Mouse (Mus musculus) neural tube, embryonic 10.5 days (tissue): ENCODE data around the gene Chaf1a.
"Not testable (repeated sequence)": the region's sequence is repeated elsewhere in the genome, so short reads cannot be mapped to it uniquely, and the experiment has no call there.

Experiments used
- DNase-seq: peaks from one replicate; pipeline ENCODE4 v3.0.0-alpha.2; 2017; ENCODE audit warnings: low spot score; ENCODE audit errors: extremely low spot score

The Chaf1a gene

DNA sequence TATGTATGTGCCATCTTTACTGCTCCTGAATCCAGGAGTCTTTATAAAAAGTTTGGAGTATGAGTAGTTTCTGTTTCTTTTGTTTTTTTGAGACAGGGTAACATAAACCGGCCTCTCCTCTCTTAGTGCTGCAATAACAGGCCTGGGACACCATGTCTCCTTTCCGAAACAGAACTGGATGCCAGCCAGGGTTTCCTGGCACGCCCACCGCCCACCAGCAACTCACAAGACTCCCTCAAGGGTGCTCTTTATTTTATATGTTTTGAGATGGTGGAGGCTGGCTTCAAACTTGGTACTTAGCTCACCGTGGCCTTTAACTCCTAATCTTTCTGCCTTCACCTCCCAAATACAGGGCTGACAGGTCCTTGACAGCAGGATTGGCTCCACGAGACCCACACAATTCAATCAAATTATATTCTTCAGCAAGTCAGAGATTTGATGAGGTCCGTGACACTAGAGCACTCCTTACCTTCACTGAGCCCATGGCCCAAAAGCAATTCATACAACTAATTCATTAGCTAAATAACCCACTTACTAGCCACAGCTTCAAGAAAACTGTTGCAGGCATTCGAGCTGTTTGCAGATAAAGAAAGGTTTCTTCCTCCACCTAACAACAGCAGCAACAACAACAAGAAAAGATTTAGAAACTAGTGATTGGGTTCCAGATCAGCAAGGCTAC lies 1.5 kb upstream of the Chaf1a start:
- DNase-seq: no peak

- no peak for DNase-seq
These were observed 894 bp upstream of the Chaf1a start for GRCm38 (mm10) chr17:56039345-56039744.

DNA sequence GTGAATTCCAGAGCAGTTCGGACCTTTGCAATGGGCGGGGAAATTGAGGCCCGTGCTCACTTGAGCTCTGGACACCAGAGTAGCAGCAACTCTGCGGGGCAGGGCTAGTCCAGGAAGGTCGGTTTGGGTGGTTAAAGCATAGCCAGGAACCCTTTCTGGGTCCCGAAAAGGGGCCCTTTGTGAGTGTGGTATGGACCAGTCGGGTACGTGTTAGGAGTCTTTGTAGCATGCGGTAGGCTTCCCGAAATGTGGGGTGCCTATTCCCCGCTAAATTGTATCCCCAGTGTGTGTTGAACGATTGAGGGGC lies 571 bp downstream of the Chaf1a start:
- no peak for DNase-seq

DNA sequence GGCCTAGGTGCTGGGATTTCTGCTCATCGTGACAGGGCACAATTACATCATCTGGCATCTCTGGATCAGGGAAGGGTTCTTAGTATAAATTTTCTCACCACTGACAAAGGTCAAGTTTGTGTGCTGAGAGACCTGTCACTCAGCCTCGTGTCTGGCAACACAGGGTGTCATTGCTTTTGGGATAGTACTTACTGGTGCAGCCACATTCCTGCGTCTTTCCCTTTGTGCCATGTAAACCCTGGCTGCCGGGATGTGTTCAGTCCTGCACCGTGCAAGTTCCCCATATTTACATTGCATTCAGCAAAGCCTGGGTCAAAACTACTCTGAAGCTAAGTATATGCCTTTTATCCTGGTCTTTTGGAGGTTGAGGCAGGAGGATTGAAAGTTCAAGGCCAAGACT lies 11.1 kb downstream of the Chaf1a start:
- no peak for DNase-seq

DNA sequence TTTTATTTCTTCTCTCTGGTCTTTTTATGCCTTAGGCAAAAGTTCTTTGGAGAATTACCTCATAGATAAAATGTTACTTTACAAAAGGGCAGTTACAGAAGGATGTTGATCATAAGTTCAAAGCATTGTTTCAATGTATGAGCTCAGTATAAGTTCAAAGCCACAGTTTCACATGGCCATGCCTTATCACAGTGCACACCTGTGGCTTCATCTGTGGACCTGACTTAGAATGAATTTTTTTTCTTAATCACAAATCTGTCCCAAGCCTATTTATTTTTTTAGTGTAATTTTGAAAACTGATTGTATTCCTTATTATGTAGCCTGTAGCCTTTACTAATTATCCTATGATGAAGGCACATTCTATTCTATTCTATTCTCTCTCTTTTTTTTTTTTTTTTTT lies 14.7 kb downstream of the Chaf1a start:
- no peak for DNase-seq

- DNase-seq: no peak
These were observed 15.9 kb downstream of the Chaf1a start for GRCm38 (mm10) chr17:56055945-56056678.

DNA sequence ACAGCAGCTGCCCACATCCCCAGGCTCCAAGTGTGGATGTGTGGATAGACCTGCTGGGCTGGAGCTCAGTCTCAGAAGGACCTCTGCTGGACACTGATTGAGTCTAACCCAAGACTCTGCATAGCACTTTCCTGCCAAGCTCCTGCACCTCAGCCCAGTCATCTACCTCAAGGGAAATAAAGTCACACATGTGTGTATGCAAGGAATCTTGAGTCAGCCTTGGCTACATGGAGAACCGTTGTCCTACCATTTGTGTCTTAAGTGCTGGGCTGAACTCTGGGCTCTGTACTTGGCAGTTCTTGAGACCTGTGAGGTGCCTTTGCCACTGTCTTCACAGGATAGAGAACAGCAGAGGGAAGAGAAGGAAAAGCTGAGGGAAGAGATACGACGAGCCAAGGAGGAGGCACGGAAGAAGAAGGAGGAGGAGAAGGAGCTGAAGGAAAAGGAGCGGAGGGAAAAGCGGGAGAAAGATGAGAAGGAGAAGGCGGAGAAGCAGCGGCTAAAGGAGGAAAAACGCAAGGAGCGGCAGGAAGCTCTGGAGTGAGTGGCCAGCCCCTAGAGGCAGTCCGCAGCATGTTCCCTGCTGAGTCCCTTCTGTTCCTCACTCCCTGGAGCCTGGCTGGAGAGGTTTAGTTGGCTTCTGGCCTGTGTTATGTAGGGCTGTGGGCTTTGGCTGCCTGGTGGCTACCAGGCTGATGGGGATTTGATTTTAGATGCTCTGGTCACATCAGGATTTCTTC lies 17.3 kb downstream of the Chaf1a start:
- no peak for DNase-seq

GRCm38 (mm10) chr17:56062081-56062480 lies 21.8 kb downstream of the Chaf1a start:
- DNase-seq: no peak

DNA sequence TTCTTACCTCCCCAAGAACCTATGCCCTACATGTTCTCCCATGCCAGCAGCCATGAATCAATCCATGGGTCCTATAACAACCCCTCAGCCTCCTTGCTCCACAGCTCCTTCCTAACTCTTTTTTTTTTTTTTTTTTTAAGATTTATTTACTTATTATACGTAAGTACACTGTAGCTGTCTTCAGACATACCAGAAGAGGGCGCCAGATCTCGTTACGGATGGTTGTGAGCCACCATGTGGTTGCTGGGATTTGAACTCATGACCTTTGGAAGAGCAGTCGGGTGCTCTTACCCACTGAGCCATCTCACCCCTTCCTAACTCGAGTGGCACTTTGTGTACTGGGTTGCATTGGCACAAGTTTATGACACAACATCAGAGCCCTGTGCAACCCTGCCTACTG lies 25.5 kb downstream of the Chaf1a start:
- DNase-seq: not testable (repeated sequence)

DNA sequence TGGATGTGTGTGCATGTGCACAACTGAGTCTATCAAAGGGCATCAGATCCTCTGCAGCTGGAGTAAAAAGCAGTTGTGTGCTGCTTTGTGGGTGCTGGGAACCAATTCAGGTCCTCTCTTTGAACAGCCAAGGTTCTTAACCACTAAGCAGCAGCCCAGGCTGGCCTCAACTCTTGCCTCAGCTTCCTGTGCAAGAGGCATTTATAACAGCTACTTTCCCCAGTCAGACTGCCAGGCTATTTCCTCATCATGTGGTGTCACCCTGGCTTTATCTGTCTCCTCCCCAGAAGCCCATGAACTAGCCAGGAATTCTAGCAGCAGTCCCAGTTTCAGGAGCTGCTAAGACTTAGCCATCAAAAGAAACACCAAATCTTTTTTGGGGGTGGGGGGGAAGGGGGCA lies 26.2 kb downstream of the Chaf1a start:
- no peak for DNase-seq

DNA sequence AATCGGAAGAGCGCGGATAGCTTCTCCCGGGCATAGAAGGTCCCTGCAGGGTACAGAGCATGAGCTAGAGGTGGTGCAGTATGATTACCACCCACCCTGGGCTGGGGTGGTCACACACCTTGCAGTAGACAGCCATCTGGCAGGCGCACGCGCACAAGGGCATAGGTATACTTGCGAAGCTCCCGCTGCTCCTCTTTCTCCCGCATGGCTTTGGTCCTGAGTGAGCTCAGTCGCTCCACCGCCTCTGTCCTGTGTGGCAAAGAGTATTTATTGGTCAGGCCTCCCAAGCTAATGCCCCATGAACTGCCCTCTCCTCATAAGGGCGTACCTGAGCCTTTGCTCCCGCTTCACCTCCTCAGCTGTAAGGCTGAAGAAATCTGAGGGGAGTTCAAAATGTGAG lies 28.8 kb downstream of the Chaf1a start:
- no peak for DNase-seq

DNA sequence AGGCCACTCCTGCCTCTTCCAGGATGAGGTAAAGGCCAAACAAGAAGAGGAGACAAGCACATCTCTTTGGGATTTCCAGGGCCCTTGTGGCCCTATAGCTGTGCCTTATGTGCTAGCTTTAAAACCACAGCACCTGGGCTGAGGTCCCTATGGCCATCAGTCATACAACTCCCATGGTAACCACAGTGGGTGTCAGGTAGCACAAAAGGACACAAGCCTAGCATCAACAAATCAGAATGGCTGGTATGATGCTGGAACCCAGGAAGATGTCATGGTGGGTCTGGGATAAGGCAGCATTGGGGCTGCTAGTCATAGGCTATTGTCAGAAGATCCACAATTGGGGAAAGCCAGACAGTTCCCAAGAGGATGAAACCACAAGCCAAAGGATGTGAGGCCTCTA lies 30.9 kb downstream of the Chaf1a start:
- DNase-seq: no peak

DNA sequence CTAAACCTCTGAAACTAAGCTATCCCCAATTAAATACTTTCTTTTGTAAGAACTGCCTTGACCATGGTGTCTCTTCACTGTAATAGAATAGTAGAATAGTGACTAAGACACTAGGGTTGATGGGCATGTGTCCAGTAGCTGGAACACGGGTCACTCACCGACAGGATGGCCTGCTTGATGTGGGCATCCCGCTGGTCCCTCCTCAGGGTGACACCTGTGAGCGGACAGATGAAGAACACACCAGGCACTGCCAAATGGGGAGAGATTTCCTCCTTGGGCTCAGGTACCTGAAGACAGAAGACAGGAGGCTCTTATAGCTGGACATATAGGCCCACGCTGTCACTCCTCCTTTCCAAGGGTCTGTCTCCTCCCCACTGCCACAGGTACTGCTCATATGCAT lies 32.0 kb downstream of the Chaf1a start:
- DNase-seq: no peak

DNA sequence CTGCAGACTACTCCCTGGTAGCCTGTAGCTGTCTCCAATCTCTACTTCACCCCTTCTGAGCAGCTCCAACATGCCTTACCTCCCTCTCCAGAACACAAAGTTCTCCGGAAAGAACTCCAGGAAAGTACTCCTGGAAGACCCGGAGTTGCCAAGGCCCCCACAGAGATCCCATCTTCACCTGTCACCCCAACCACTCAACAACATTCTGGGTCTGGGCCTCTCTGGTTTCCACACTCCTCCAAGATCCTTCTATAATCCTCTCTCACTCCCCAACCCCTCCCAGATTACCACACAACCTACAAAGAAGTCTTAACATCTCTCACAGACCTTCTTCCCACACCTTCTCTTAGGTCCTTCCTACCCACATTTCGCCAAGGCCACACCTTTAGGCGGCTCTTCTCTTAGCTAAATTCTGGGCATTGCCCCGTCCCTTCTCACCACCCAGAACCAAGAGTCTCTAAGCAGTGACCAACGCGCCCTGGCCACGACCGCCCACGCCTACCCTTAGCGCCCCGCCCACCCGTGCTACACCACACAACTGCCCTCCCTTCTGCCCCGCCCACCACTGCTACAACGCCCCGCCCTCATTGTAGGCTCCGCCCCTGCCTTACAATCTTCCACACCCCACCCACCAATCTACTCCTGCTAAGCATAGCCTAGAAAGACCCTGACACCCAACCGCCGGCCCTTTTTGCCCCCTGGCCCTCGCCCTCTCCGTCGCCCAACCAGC lies 34.0 kb downstream of the Chaf1a start:
- DNase-seq: peak; percentile 87

GRCm38 (mm10) chr17:56074827-56075208 lies 34.6 kb downstream of the Chaf1a start, which contains the start of gene Ubxn6:
Gene Ubxn6, minus strand, starts transcription at chr17:56075028.
- peak; percentile 93 for DNase-seq

GRCm38 (mm10) chr17:56077523-56077922 lies 37.3 kb downstream of the Chaf1a start:
- no peak for DNase-seq

DNA sequence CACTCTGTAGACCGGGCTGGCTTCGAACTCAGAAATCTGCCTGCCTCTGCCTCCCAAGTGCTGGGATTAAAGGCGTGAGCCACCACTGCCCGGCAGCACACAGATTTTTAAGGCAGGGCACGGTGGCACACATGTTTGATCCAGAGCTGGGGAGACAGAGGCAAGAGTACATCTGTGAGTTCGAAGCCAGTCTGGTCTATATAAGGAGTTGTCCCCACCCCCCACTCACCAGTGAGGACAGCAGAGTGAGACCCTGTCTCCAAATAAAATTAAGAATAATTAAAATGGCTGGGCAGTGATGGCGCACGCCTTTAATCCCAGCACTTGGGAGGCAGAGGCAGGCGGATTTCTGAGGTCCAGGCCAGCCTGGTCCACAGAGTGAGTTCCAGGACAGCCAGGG lies 38.1 kb downstream of the Chaf1a start:
- not testable (repeated sequence) for DNase-seq

DNA sequence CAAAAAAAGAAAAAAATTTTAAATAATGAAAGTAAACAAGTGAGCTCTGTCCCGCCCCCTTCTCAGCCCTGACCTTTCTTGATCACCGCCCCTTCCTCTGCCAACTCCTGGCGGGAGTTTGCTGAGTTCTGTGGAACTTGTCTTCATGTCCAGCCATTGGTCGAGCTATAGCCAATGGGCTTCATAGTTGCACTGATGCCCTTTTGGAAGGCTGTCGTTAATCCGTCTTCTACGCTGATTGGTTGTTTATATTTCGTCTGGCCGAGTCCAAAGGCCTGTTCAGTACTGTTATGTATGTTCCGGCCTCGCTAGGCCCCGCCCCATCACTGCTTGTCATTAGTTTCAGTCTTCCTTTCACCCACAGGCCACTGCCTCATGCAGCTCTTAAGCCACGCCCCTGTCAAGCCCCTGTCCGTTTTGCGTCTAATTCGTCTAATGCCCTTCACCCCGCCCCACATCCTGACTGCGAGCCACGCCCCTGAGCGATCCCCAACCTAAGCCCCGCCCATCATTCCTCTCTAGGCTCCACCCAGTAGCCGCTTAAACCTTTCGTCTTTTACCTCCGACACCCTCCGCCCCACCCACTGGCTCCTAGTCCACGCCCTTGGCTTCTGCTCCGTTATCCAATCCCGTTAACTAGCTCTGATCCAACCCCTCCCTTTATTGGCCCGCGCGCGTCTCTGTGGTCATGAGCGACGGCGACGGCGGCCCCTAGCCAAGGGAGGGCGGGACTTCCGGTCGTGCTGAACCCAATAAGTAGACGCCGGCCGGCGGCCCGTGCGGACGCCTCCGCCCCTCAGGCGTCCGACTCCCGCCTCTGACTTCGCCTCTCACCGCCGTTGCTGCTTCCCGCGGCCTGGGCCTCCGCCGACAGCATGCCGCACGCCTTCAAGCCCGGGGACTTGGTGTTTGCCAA lies 38.9 kb downstream of the Chaf1a start, which contains the start of gene Hdgfl2:
Gene Hdgfl2, plus strand, starts transcription at position 755 of the 916 bp plus-strand sequence.
- DNase-seq: peak; percentile 99

DNA sequence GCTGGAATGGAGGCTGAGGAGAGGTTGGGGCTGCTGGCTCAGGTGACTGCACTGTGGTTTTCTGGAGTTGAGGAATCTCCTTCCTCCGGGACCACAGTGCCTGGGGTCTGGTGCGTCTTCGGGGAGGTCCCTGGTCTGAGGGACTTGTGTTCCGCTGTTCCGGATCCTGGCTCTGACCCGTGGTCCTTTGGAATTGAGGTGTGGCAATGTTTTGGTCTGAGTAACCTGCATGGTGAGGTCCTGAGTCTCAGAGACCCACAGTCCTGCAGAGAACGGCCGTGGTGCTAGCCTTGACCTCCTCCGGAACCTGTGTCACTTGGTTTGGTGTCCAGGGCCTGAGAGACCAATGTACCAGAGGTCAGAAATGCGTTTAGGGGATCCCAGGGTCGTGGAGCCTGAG lies 39.7 kb downstream of the Chaf1a start:
- no peak for DNase-seq

DNA sequence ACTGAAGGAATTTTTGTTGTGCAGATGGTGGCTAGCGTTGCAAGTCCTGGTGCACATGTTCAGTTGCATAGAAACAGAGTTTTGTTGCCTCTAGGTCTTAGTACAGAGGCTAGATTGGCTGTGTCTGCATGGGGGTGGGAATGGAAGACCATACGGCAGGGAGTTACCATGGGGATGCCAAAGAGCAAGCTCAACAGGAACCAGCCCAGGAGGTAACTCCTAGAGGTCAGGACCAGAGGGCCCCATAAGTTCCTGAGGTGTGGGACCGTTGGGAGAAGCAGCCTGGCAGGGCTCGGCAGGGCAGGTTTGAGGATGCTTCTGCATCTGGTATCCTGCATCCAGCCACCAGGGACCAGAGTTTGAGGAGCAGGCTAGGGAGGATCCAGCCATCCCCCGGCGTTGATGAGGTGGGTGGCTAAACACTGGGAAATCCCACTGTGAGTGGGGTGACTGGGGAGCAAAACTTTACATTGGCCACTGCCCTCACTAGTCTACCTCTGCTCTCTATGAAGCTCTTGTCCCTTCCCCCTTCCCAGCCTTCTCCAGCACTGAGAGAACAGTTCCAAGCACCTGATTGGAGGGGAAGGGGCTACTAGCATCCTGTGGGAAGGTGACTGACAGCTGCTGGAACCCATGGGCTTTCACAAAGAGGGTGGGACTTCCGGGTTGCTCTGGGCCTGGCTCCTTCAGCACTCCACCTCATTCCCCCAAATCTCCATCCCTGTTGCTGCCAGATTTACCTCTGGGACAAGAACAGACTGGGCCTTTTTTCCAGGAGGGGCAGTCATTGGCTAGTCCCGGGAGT lies 40.7 kb downstream of the Chaf1a start:
- peak; percentile 73 for DNase-seq
